ENCODE assay signal across 17 mouse cellular contexts in the genomic region with DNA sequence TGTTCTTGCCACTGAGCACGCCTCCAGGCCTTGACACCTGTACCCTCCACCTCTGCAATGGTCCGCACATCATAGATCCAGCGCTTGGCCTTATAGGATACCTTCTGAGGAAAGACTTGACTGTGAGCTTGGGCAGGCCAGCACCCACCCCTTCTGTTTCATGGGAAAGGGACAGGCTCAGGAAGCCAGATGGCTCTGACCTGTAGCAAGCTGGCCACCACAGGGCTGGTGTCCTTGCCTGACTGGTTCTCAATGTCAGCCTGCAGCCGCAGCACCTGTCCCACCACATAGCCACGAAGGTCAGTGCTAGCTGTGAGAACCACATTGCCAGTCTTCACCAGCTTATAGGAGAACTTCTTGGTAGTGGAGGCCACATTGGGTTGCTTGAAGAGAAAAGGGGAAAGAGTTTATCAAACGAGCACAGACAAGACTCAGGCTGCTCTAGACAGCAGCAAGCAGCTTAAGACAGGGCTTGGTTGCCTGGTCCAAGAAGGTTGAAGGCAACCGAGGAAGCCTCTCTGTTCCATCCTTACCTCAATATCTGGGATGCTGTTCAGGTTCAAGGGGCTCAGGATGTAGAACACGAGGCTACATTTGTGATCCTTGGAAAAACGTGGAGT. TPM values are rescaled to one million over a fixed set of nuclear protein-coding genes. Genes with fewer than 3 reads are reported as not detected.
DNase-seq lines count a peak whose midpoint lies in the region; ATAC-seq and TF ChIP-seq lines count a peak whose summit lies in the region.
"Had no signal": no experiment of that assay in that cellular context is flagged by ENCODE, and none has a peak within 500 bp of the region (broad histone marks: within the 10 kb centered on the region; RNA-seq: fewer than 3 reads in every experiment).

No protein-coding gene starts in this region.

- ATAC-seq in liver, embryonic 12.5 days = no peak
- ATAC-seq in lung, postnatal 0 days = no peak
- ATAC-seq in granulocyte monocyte progenitor cell, adult 5-6 weeks (replicated peaks; ENCODE audit: poor library complexity, severe bottlenecking) = no peak
- ATAC-seq: forebrain, embryonic 15.5 days had no signal

- intact Hi-C loops in heart, postnatal 14 days (cut with DNase I) = no loop called here

- H3K36me3 ChIP-seq in liver, adult 2 months (ENCODE audit: control insufficient read depth, insufficient read depth, low read length) = no peaks in the 10 kb centered on the region
- H3K36me3 ChIP-seq in liver, embryonic 12.5 days = peaks cover 18% of the 10 kb centered on the region
- no peaks in the 10 kb centered on the region for H3K36me3 ChIP-seq in lung, postnatal 0 days (ENCODE audit: insufficient read depth, low read length)
- H3K36me3 ChIP-seq: embryonic facial prominence, embryonic 12.5 days; forebrain, embryonic 15.5 days; heart, embryonic 10.5 days had no signal

- no peak overlapping the region for H3K4me2 ChIP-seq in liver, embryonic 12.5 days
- no peak overlapping the region for H3K4me2 ChIP-seq in lung, postnatal 0 days (replicated peaks; ENCODE audit: low read depth, low read length)
- H3K4me2 ChIP-seq: embryonic facial prominence, embryonic 12.5 days; forebrain, embryonic 15.5 days; hindbrain, embryonic 14.5 days had no signal

- no peaks in the 10 kb centered on the region for H3K9me3 ChIP-seq in liver, embryonic 12.5 days (replicated peaks)
- no peaks in the 10 kb centered on the region for H3K9me3 ChIP-seq in lung, postnatal 0 days (ENCODE audit: low read length)
- H3K9me3 ChIP-seq: embryonic facial prominence, embryonic 12.5 days; forebrain, embryonic 15.5 days; heart, embryonic 10.5 days had no signal

- no peaks in the 10 kb centered on the region for H3K79me2 ChIP-seq in liver, adult 2 months (ENCODE audit: control insufficient read depth, insufficient read depth, low read length)

- 88% methylated on average over 9 of the region's 9 CpGs for WGBS in liver, adult 2 months
- 65% methylated on average over 9 of the region's 9 CpGs for WGBS in liver, embryonic 12.5 days (ENCODE audit: insufficient replicate concordance)
- WGBS in lung, postnatal 0 days = 73% methylated on average over 9 of the region's 9 CpGs

- H3K4me3 ChIP-seq in liver, adult 2 months (ENCODE audit: insufficient read depth, low read depth, low read length) = no peak overlapping the region
- H3K4me3 ChIP-seq in liver, embryonic 12.5 days = no peak overlapping the region
- H3K4me3 ChIP-seq in lung, postnatal 0 days (ENCODE audit: low read depth, low read length) = no peak overlapping the region
- no peak overlapping the region for H3K4me3 ChIP-seq in bone marrow macrophage, adult 2 months (ENCODE audit: insufficient read depth, low read length)
- H3K4me3 ChIP-seq: embryonic facial prominence, embryonic 12.5 days; forebrain, embryonic 15.5 days; heart, embryonic 10.5 days had no signal

- no peaks in the 10 kb centered on the region for H3K27me3 ChIP-seq in liver, adult 2 months (ENCODE audit: control insufficient read depth, insufficient read depth, low read length)
- H3K27me3 ChIP-seq in liver, embryonic 12.5 days (replicated peaks) = no peaks in the 10 kb centered on the region
- H3K27me3 ChIP-seq in lung, postnatal 0 days (replicated peaks; ENCODE audit: insufficient read depth, low read length) = no peaks in the 10 kb centered on the region
- H3K27me3 ChIP-seq: embryonic facial prominence, embryonic 12.5 days; forebrain, embryonic 15.5 days had no signal

- H3K9ac ChIP-seq in liver, adult 2 months (ENCODE audit: low read depth, low read length) = peak overlapping the region; percentile 17; the same call in 1 of the 2 replicates
- H3K9ac ChIP-seq in liver, embryonic 12.5 days = no peak overlapping the region
- H3K9ac ChIP-seq in lung, postnatal 0 days (replicated peaks; ENCODE audit: low read depth) = no peak overlapping the region
- H3K9ac ChIP-seq: embryonic facial prominence, embryonic 12.5 days; forebrain, embryonic 15.5 days; hindbrain, embryonic 14.5 days had no signal

- H3K4me1 ChIP-seq in liver, adult 2 months (ENCODE audit: control insufficient read depth, insufficient read depth, low read length) = no peaks in the 10 kb centered on the region
- peaks cover 12% of the 10 kb centered on the region; the same call in 1 of the 2 replicates for H3K4me1 ChIP-seq in liver, embryonic 12.5 days
- H3K4me1 ChIP-seq in lung, postnatal 0 days (ENCODE audit: insufficient read depth, low read depth, low read length) = peaks cover 12% of the 10 kb centered on the region; the same call in 1 of the 2 replicates
- peaks cover 21% of the 10 kb centered on the region for H3K4me1 ChIP-seq in bone marrow macrophage, adult 2 months (ENCODE audit: control insufficient read depth, insufficient read depth, low read length)
- H3K4me1 ChIP-seq: embryonic facial prominence, embryonic 12.5 days; forebrain, embryonic 15.5 days had no signal

- DNase-seq in liver, adult 2 months (ENCODE audit: extremely low read depth, low read depth, low spot score) = no peak
- DNase-seq in lung, postnatal 0 days (ENCODE audit: low spot score) = no peak
- DNase-seq in lung, postnatal 10 days = no peak
- DNase-seq in heart, postnatal 14 days = no peak
- DNase-seq: adrenal gland, postnatal 10 days; cerebellum, adult 11-12 months; cerebellum, adult 9-10 months; cerebellum, postnatal 25 days; gastrocnemius, postnatal 36 days; heart, postnatal 10 days had no signal

- no peak for TF ChIP-seq EP300 in lung, postnatal 0 days (IDR thresholded peaks at IDR 0.05)

- TF ChIP-seq POLR2A in liver, adult 2 months (IDR thresholded peaks at IDR 0.05; ENCODE audit: extremely low read depth, insufficient read depth, low read length) = no peak
- no peak for TF ChIP-seq POLR2A in bone marrow macrophage, adult 2 months (IDR thresholded peaks at IDR 0.05; ENCODE audit: borderline replicate concordance, low read depth, low read length)

- no peak for TF ChIP-seq CTCF in liver, adult 2 months (IDR thresholded peaks at IDR 0.05; ENCODE audit: low read depth, low read length)
- TF ChIP-seq CTCF in lung, postnatal 0 days (IDR thresholded peaks at IDR 0.05) = no peak
- TF ChIP-seq CTCF in bone marrow macrophage, adult 2 months (IDR thresholded peaks at IDR 0.05; ENCODE audit: low read depth, low read length) = no peak

- no peak overlapping the region for H3K27ac ChIP-seq in liver, adult 2 months (replicated peaks; ENCODE audit: insufficient read depth, low read depth, low read length)
- H3K27ac ChIP-seq in liver, embryonic 12.5 days = no peak overlapping the region
- H3K27ac ChIP-seq in lung, postnatal 0 days (ENCODE audit: low read length) = peak overlapping the region; percentile 92
- peak overlapping the region; percentile 7; the same call in 1 of the 2 replicates for H3K27ac ChIP-seq in bone marrow macrophage, adult 2 months (ENCODE audit: insufficient read depth, low read depth, low read length)
- H3K27ac ChIP-seq: embryonic facial prominence, embryonic 12.5 days; forebrain, embryonic 15.5 days; heart, embryonic 10.5 days; hindbrain, embryonic 14.5 days had no signal

RNA-seq across cellular contexts. Expression of a gene that starts 7.0 kb away (rescaled TPM):
- 19.2 and 21.8 TPM in 2 replicates for total RNA-seq in liver, adult 2 months (2014; rRNA removed)
- 19.4 and 24.0 TPM in 2 replicates for polyA plus RNA-seq in liver, adult 2 months (2012; rRNA removed)
- 30.7 and 31.7 TPM in 2 replicates for polyA plus RNA-seq in liver, embryonic 12.5 days (2016; fragmentation: Nextera tagmentation; extraction: Ambion mirVana)
- 39.1 and 45.0 TPM in 2 replicates for polyA plus RNA-seq in lung, postnatal 0 days (2015; fragmentation: Nextera tagmentation; extraction: Ambion mirVana)
- 29.9 and 32.9 TPM in 2 replicates for polyA plus RNA-seq in bone marrow macrophage, adult 2 months (2012; ENCODE audit: insufficient read depth, insufficient read length, missing spikeins)
- 10 to 100 TPM; 47.5 to 48.5 TPM for total RNA-seq in heart, postnatal 14 days (2021)
- 61.9 and 82.0 TPM in 2 replicates for total RNA-seq in granulocyte monocyte progenitor cell, adult 5-6 weeks (2014; fragmentation: Nextera tagmentation)
- 91.2 and 105 TPM in 2 replicates for total RNA-seq in granulocyte monocyte progenitor cell, adult 5-6 weeks (2017)

RNA-seq across cellular contexts. Expression of a gene that starts 8.6 kb away (rescaled TPM):
- total RNA-seq in liver, adult 2 months (2014; rRNA removed) = 2.5 and 3.1 TPM in 2 replicates
- 7.4 and 12.7 TPM in 2 replicates for polyA plus RNA-seq in liver, adult 2 months (2012; rRNA removed)
- polyA plus RNA-seq in liver, embryonic 12.5 days (2016; fragmentation: Nextera tagmentation; extraction: Ambion mirVana) = 20.2 and 21.8 TPM in 2 replicates
- polyA plus RNA-seq in lung, postnatal 0 days (2015; fragmentation: Nextera tagmentation; extraction: Ambion mirVana) = 174 and 180 TPM in 2 replicates
- 97.6 and 102 TPM in 2 replicates for polyA plus RNA-seq in bone marrow macrophage, adult 2 months (2012; ENCODE audit: insufficient read depth, insufficient read length, missing spikeins)
- total RNA-seq in heart, postnatal 14 days (2021) = 10 to 100 TPM; 10.0 to 10.2 TPM
- 46.0 and 82.7 TPM in 2 replicates for total RNA-seq in granulocyte monocyte progenitor cell, adult 5-6 weeks (2014; fragmentation: Nextera tagmentation)
- total RNA-seq in granulocyte monocyte progenitor cell, adult 5-6 weeks (2017) = 57.3 and 68.1 TPM in 2 replicates

RNA-seq across cellular contexts. Expression of a gene that starts 23.1 kb away (rescaled TPM):
- 2.0 and 3.0 TPM in 2 replicates for total RNA-seq in liver, adult 2 months (2014; rRNA removed)
- polyA plus RNA-seq in liver, adult 2 months (2012; rRNA removed) = 3.4 TPM in 2 replicates
- polyA plus RNA-seq in liver, embryonic 12.5 days (2016; fragmentation: Nextera tagmentation; extraction: Ambion mirVana) = 19.8 and 24.0 TPM in 2 replicates
- 5.0 and 7.3 TPM in 2 replicates for polyA plus RNA-seq in lung, postnatal 0 days (2015; fragmentation: Nextera tagmentation; extraction: Ambion mirVana)
- polyA plus RNA-seq in bone marrow macrophage, adult 2 months (2012; ENCODE audit: insufficient read depth, insufficient read length, missing spikeins) = 6.5 and 7.6 TPM in 2 replicates
- total RNA-seq in heart, postnatal 14 days (2021) = 10 to 100 TPM; 14.1 to 18.3 TPM
- 18.5 and 26.3 TPM in 2 replicates for total RNA-seq in granulocyte monocyte progenitor cell, adult 5-6 weeks (2014; fragmentation: Nextera tagmentation)
- 38.6 and 72.0 TPM in 2 replicates for total RNA-seq in granulocyte monocyte progenitor cell, adult 5-6 weeks (2017)

RNA-seq across cellular contexts. Expression of a gene that starts 35.7 kb away (rescaled TPM):
- 3.9 and 4.4 TPM in 2 replicates for total RNA-seq in liver, adult 2 months (2014; rRNA removed)
- 3.9 and 4.6 TPM in 2 replicates for polyA plus RNA-seq in liver, adult 2 months (2012; rRNA removed)
- polyA plus RNA-seq in liver, embryonic 12.5 days (2016; fragmentation: Nextera tagmentation; extraction: Ambion mirVana) = 14.5 and 16.6 TPM in 2 replicates
- polyA plus RNA-seq in lung, postnatal 0 days (2015; fragmentation: Nextera tagmentation; extraction: Ambion mirVana) = 12.3 and 13.3 TPM in 2 replicates
- polyA plus RNA-seq in bone marrow macrophage, adult 2 months (2012; ENCODE audit: insufficient read depth, insufficient read length, missing spikeins) = 8.2 and 8.7 TPM in 2 replicates
- 1 to 10 TPM; 4.6 to 5.2 TPM for total RNA-seq in heart, postnatal 14 days (2021)
- 24.5 and 25.1 TPM in 2 replicates for total RNA-seq in granulocyte monocyte progenitor cell, adult 5-6 weeks (2014; fragmentation: Nextera tagmentation)
- total RNA-seq in granulocyte monocyte progenitor cell, adult 5-6 weeks (2017) = 21.1 and 23.7 TPM in 2 replicates

RNA-seq across cellular contexts. Expression of a gene that starts 48.4 kb away (rescaled TPM):
- 68.1 and 77.0 TPM in 2 replicates for total RNA-seq in liver, adult 2 months (2014; rRNA removed)
- 24.4 and 30.1 TPM in 2 replicates for polyA plus RNA-seq in liver, adult 2 months (2012; rRNA removed)
- polyA plus RNA-seq in liver, embryonic 12.5 days (2016; fragmentation: Nextera tagmentation; extraction: Ambion mirVana) = 109 and 113 TPM in 2 replicates
- 90.0 and 98.4 TPM in 2 replicates for polyA plus RNA-seq in lung, postnatal 0 days (2015; fragmentation: Nextera tagmentation; extraction: Ambion mirVana)
- 30.9 and 31.6 TPM in 2 replicates for polyA plus RNA-seq in bone marrow macrophage, adult 2 months (2012; ENCODE audit: insufficient read depth, insufficient read length, missing spikeins)
- 10 to 100 TPM; 86.2 to 90.2 TPM for total RNA-seq in heart, postnatal 14 days (2021)
- total RNA-seq in granulocyte monocyte progenitor cell, adult 5-6 weeks (2014; fragmentation: Nextera tagmentation) = 69.5 and 99.3 TPM in 2 replicates
- 174 and 218 TPM in 2 replicates for total RNA-seq in granulocyte monocyte progenitor cell, adult 5-6 weeks (2017)

Comparison
In these comparisons a context has a peak if more than half of its experiments do, and no peak if none do; other contexts are left out.
1. H3K27ac ChIP-seq: peak in lung, postnatal 0 days (single experiment) and bone marrow macrophage, adult 2 months (single experiment); none in liver, adult 2 months (single experiment) and liver, embryonic 12.5 days (single experiment).